Mouse (Mus musculus): ENCODE measurements at regions not wholly inside any gene's neighbourhood (a gene's known extent, or its start where the extent isn't known, plus 50 kb on each side); places are given as distances from the start of the nearest gene placed in this dataset.

DNA sequence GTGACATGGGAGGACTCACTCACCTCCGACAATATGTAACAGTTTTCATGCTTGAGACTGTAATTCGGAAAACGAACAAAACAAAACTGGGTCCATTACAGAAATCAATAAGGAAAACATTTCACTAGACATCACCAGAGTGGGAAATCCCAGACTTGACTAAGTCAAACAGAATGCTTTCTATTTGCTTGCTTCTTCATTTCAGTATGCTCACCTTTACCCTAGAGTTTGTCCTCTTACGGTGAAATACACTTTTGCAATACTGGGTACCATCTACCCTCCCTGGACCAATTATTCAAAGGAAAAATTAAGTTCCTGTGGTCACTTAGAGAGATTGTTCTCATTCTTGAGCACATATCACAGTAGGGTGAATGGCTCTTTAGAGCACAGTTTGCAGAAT is 613.4 kb upstream of the 4930412O13Rik start:
- no peak for DNase-seq (ENCODE audit: extremely low read depth, low read depth, low spot score)
- no peak overlapping the region for H3K4me3 ChIP-seq (ENCODE audit: insufficient read depth, low read depth, low read length)
- no peak for TF ChIP-seq CTCF (IDR thresholded peaks at IDR 0.05; ENCODE audit: low read depth, low read length)
- TF ChIP-seq POLR2A (IDR thresholded peaks at IDR 0.05; ENCODE audit: extremely low read depth, insufficient read depth, low read length), result no peak
- 27% methylated on average over 4 of the region's 4 CpGs for WGBS
- H3K4me1 ChIP-seq (ENCODE audit: control insufficient read depth, insufficient read depth, low read length), result no peaks in the 10 kb centered on the region
- H3K79me2 ChIP-seq (ENCODE audit: control insufficient read depth, insufficient read depth, low read length), result no peaks in the 10 kb centered on the region
- no peaks in the 10 kb centered on the region for H3K27me3 ChIP-seq (ENCODE audit: control insufficient read depth, insufficient read depth, low read length)
- H3K36me3 ChIP-seq (ENCODE audit: control insufficient read depth, insufficient read depth, low read length), result no peaks in the 10 kb centered on the region
- no peak overlapping the region for H3K27ac ChIP-seq (replicated peaks; ENCODE audit: insufficient read depth, low read depth, low read length)
- no peak overlapping the region for H3K9ac ChIP-seq (ENCODE audit: low read depth, low read length)

DNA sequence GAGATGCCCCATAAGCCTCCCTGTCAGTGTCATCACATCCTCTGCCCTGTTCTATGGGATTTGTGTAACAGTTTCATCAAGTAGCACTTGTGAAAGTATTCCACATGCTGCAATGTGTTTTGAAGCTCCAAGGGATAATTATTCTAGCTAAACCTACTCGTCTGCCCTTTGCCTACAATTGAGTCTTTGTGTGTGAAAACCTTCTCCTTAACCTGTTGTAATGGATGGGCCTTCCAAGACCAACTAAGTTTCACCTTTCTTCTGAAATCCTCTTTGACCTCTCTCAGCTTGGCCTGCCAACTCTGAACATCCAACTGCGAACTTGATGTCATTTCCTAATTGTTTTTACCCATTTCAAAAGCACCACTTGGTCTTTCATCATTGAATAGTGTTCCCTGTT is 597.6 kb upstream of the 4930412O13Rik start:
- TF ChIP-seq CTCF (IDR thresholded peaks at IDR 0.05; ENCODE audit: low read depth, low read length) (no peak), POLR2A (IDR thresholded peaks at IDR 0.05; ENCODE audit: extremely low read depth, insufficient read depth, low read length) (no peak)
- H3K9ac ChIP-seq (ENCODE audit: low read depth, low read length), result no peak overlapping the region
- no peak overlapping the region for H3K27ac ChIP-seq (replicated peaks; ENCODE audit: insufficient read depth, low read depth, low read length)
- H3K27me3 ChIP-seq (ENCODE audit: control insufficient read depth, insufficient read depth, low read length), result no peaks in the 10 kb centered on the region
- no peak overlapping the region for H3K4me3 ChIP-seq (ENCODE audit: insufficient read depth, low read depth, low read length)
- H3K4me1 ChIP-seq (ENCODE audit: control insufficient read depth, insufficient read depth, low read length), result no peaks in the 10 kb centered on the region
- H3K36me3 ChIP-seq (ENCODE audit: control insufficient read depth, insufficient read depth, low read length), result no peaks in the 10 kb centered on the region
- DNase-seq (ENCODE audit: extremely low read depth, low read depth, low spot score), result no peak
- 78% methylated on average over 2 of the region's 2 CpGs for WGBS
- H3K79me2 ChIP-seq (ENCODE audit: control insufficient read depth, insufficient read depth, low read length), result no peaks in the 10 kb centered on the region

- TF ChIP-seq CTCF (IDR thresholded peaks at IDR 0.05; ENCODE audit: low read depth, low read length) (no peak), POLR2A (IDR thresholded peaks at IDR 0.05; ENCODE audit: extremely low read depth, insufficient read depth, low read length) (no peak)
- DNase-seq (ENCODE audit: extremely low read depth, low read depth, low spot score), result no peak
- H3K27ac ChIP-seq (replicated peaks; ENCODE audit: insufficient read depth, low read depth, low read length), result no peak overlapping the region
- H3K36me3 ChIP-seq (ENCODE audit: control insufficient read depth, insufficient read depth, low read length), result no peaks in the 10 kb centered on the region
- H3K4me3 ChIP-seq (ENCODE audit: insufficient read depth, low read depth, low read length), result no peak overlapping the region
- no peaks in the 10 kb centered on the region for H3K79me2 ChIP-seq (ENCODE audit: control insufficient read depth, insufficient read depth, low read length)
- H3K9ac ChIP-seq (ENCODE audit: low read depth, low read length), result no peak overlapping the region
- no peaks in the 10 kb centered on the region for H3K27me3 ChIP-seq (ENCODE audit: control insufficient read depth, insufficient read depth, low read length)
- no peaks in the 10 kb centered on the region for H3K4me1 ChIP-seq (ENCODE audit: control insufficient read depth, insufficient read depth, low read length)
- WGBS, result 81% methylated on average over 8 of the region's 8 CpGs
These were observed 595.3 kb upstream of the 4930412O13Rik start for GRCm38 (mm10) chr2:9285800-9286199.

- 98% methylated on average over 1 of the region's 1 CpGs for WGBS
- Histone ChIP-seq H3K27ac (replicated peaks; ENCODE audit: insufficient read depth, low read depth, low read length) (no peak overlapping the region), H3K4me3 (ENCODE audit: insufficient read depth, low read depth, low read length) (no peak overlapping the region), H3K4me1 (ENCODE audit: control insufficient read depth, insufficient read depth, low read length) (no peaks in the 10 kb centered on the region), H3K79me2 (ENCODE audit: control insufficient read depth, insufficient read depth, low read length) (no peaks in the 10 kb centered on the region), H3K27me3 (ENCODE audit: control insufficient read depth, insufficient read depth, low read length) (no peaks in the 10 kb centered on the region), H3K36me3 (ENCODE audit: control insufficient read depth, insufficient read depth, low read length) (no peaks in the 10 kb centered on the region), H3K9ac (ENCODE audit: low read depth, low read length) (no peak overlapping the region)
- no peak for DNase-seq (ENCODE audit: extremely low read depth, low read depth, low spot score)
- TF ChIP-seq POLR2A (IDR thresholded peaks at IDR 0.05; ENCODE audit: extremely low read depth, insufficient read depth, low read length), result no peak
- no peak for TF ChIP-seq CTCF (IDR thresholded peaks at IDR 0.05; ENCODE audit: low read depth, low read length)
These were observed 594.0 kb upstream of the 4930412O13Rik start for GRCm38 (mm10) chr2:9287077-9287476.

GRCm38 (mm10) chr2:9287623-9288022 is 593.4 kb upstream of the 4930412O13Rik start:
- no peak for TF ChIP-seq POLR2A (IDR thresholded peaks at IDR 0.05; ENCODE audit: extremely low read depth, insufficient read depth, low read length)

GRCm38 (mm10) chr2:9331630-9332352 is 549.3 kb upstream of the 4930412O13Rik start:
- no peak for DNase-seq (ENCODE audit: extremely low read depth, low read depth, low spot score)
- Histone ChIP-seq H3K27ac (replicated peaks; ENCODE audit: insufficient read depth, low read depth, low read length) (no peak overlapping the region), H3K36me3 (ENCODE audit: control insufficient read depth, insufficient read depth, low read length) (no peaks in the 10 kb centered on the region), H3K4me1 (ENCODE audit: control insufficient read depth, insufficient read depth, low read length) (no peaks in the 10 kb centered on the region), H3K9ac (ENCODE audit: low read depth, low read length) (no peak overlapping the region), H3K79me2 (ENCODE audit: control insufficient read depth, insufficient read depth, low read length) (no peaks in the 10 kb centered on the region), H3K4me3 (ENCODE audit: insufficient read depth, low read depth, low read length) (no peak overlapping the region), H3K27me3 (ENCODE audit: control insufficient read depth, insufficient read depth, low read length) (no peaks in the 10 kb centered on the region)
- 48% methylated on average over 16 of the region's 16 CpGs for WGBS
- TF ChIP-seq POLR2A (IDR thresholded peaks at IDR 0.05; ENCODE audit: extremely low read depth, insufficient read depth, low read length), result no peak
- TF ChIP-seq CTCF (IDR thresholded peaks at IDR 0.05; ENCODE audit: low read depth, low read length), result no peak

More at GRCm38 (mm10) chr2:9287623-9288022, 593.4 kb upstream of the 4930412O13Rik start:
- Histone ChIP-seq H3K27me3 (ENCODE audit: control insufficient read depth, insufficient read depth, low read length) (no peaks in the 10 kb centered on the region), H3K36me3 (ENCODE audit: control insufficient read depth, insufficient read depth, low read length) (no peaks in the 10 kb centered on the region), H3K4me3 (ENCODE audit: insufficient read depth, low read depth, low read length) (no peak overlapping the region), H3K9ac (ENCODE audit: low read depth, low read length) (no peak overlapping the region), H3K27ac (replicated peaks; ENCODE audit: insufficient read depth, low read depth, low read length) (no peak overlapping the region), H3K4me1 (ENCODE audit: control insufficient read depth, insufficient read depth, low read length) (no peaks in the 10 kb centered on the region), H3K79me2 (ENCODE audit: control insufficient read depth, insufficient read depth, low read length) (no peaks in the 10 kb centered on the region)
- no peak for DNase-seq (ENCODE audit: extremely low read depth, low read depth, low spot score)
- WGBS, result 88% methylated on average over 6 of the region's 6 CpGs
